Mouse (Mus musculus) intestine, postnatal 0 days (tissue): ENCODE measurements around the gene Rap1gap. TPM values are rescaled to one million over a fixed set of nuclear protein-coding genes. Genes with fewer than 3 reads are reported as not detected.
A peak's percentile ranks its signal among the peaks of the same experiment; 100 is the strongest.

Experiments
- ATAC-seq: fragments of 200-750 bp; cut with Nextera tagmentation; 2 replicates; pipeline ENCODE4 v1.8.0; 2017; ENCODE audit warnings: mild to moderate bottlenecking, moderate TSS enrichment, moderate library complexity
- H3K27ac ChIP-seq: fragments of 300-500 bp; sonication (generic); 2 replicates; pipeline ENCODE4 v1.5.1; 2014; ENCODE audit warnings: mild to moderate bottlenecking, low read depth, low read length, moderate library complexity
- H3K27me3 ChIP-seq: fragments of 300-500 bp; sonication (generic); replicated peaks from 2 replicates; pipeline ENCODE4 v1.6.1; 2014; ENCODE audit warnings: low read length, mixed read lengths; ENCODE audit not compliant: control insufficient read depth, insufficient read depth
- H3K36me3 ChIP-seq: fragments of 300-500 bp; sonication (generic); 2 replicates; pipeline ENCODE4 v1.6.1; 2014; ENCODE audit warnings: mild to moderate bottlenecking, moderate library complexity; ENCODE audit not compliant: control insufficient read depth, insufficient read depth
- H3K4me1 ChIP-seq: fragments of 300-500 bp; sonication (generic); replicated peaks from 2 replicates; pipeline ENCODE4 v1.6.1; 2014; ENCODE audit warnings: antibody characterized with exemption, low read length, mixed read lengths; ENCODE audit not compliant: control insufficient read depth, insufficient read depth
- H3K4me2 ChIP-seq: fragments of 300-500 bp; sonication (generic); replicated peaks from 2 replicates; pipeline ENCODE4 v1.6.1; 2014; ENCODE audit warnings: low read depth, mild to moderate bottlenecking, moderate library complexity
- H3K4me3 ChIP-seq: fragments of 300-500 bp; sonication (generic); 2 replicates; pipeline ENCODE4 v1.5.1; 2014; ENCODE audit warnings: low read depth, low read length
- H3K9ac ChIP-seq: fragments of 300-500 bp; sonication (generic); 2 replicates; pipeline ENCODE4 v1.6.1; 2014; ENCODE audit warnings: mild to moderate bottlenecking, low read depth, low read length
- H3K9me3 ChIP-seq: fragments of 300-500 bp; sonication (generic); 2 replicates; pipeline ENCODE4 v1.6.1; 2016; ENCODE audit warnings: mixed run types; ENCODE audit not compliant: control insufficient read depth
- CTCF ChIP-seq: sonication (generic); IDR thresholded peaks from 2 replicates; pipeline ENCODE4 v1.5.1; 2016; ENCODE audit warnings: low read depth, mild to moderate bottlenecking, control low read depth, antibody characterized with exemption, moderate library complexity
- WGBS: fragments of 180-500 bp; shearing (Covaris S2); extraction: QIAGEN DNeasy Blood & Tissue Kit; methylation state at CpG from one replicate; pipeline ENCODE4 v1.1.7; 2014; 5-methylcytosine and 5-hydroxymethylcytosine counted together
- polyA plus RNA-seq: library from polyadenylated mRNA; unstranded; fragments of >200 nt; fragmentation: Nextera tagmentation; extraction: Ambion mirVana; gene quantifications from 2 replicates; pipeline ENCODE4 v1.2.1, GENCODE M21; 2015

Gene Rap1gap
- polyA plus RNA-seq, 1 experiment from 2014 or later, result 9.1 TPM

DNA sequence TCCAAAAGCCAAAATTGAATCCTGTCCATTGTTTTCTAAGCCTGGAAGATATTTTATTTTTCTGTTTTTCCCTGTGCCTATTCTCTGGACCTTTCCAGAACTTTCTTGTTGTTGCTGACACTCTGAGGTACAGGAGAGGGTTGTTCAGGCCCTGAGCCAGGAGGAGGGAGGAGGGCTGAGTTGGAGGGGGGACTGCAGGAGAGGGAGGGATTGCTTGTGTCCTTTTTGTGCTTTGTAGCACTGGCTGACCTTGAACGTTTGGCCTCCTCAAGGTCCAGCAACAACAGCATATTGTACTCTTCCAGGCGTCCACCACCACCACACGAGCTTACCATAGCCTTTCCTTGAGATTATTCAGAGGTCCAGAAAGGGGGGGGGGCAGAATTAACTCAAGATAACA is 32.9 kb upstream of the Rap1gap start:
- WGBS, result 48% methylated on average over 3 of the region's 3 CpGs
- no peak overlapping the region for H3K4me2 ChIP-seq
- no peaks in the 10 kb centered on the region for H3K9me3 ChIP-seq
- peaks cover 80% of the 10 kb centered on the region for H3K36me3 ChIP-seq
- no peaks in the 10 kb centered on the region for H3K4me1 ChIP-seq
- no peak overlapping the region for H3K4me3 ChIP-seq
- no peak for ATAC-seq
- no peaks in the 10 kb centered on the region for H3K27me3 ChIP-seq
- TF ChIP-seq CTCF, result no peak
- no peak overlapping the region for H3K9ac ChIP-seq
- H3K27ac ChIP-seq, result no peak overlapping the region

DNA sequence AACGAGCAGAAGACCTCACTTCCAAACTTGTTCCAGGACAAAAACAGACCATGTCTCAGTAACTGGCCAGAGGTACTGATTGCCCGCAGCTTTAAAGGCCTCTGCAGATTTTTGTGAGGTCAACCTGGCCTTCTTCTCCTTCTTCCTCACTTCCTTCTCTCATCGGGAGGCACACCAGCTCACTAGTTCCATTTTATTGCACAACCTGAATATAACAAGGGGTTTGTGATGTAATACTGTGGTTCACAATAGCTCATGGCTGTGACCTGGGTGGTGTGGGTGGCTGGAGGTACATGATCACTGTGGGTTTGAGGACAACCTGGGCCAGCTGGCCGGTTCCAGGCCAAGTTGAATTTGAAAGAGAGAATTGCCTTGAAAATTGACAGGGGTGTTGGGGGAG is 31.1 kb upstream of the Rap1gap start:
- no peak overlapping the region for H3K4me2 ChIP-seq
- H3K4me3 ChIP-seq, result no peak overlapping the region
- H3K4me1 ChIP-seq, result no peaks in the 10 kb centered on the region
- no peaks in the 10 kb centered on the region for H3K27me3 ChIP-seq
- peaks cover 89% of the 10 kb centered on the region for H3K36me3 ChIP-seq
- WGBS, result 79% methylated on average over 4 of the region's 4 CpGs
- H3K9me3 ChIP-seq, result no peaks in the 10 kb centered on the region
- no peak overlapping the region for H3K27ac ChIP-seq
- no peak for ATAC-seq
- no peak for TF ChIP-seq CTCF
- H3K9ac ChIP-seq, result no peak overlapping the region

DNA sequence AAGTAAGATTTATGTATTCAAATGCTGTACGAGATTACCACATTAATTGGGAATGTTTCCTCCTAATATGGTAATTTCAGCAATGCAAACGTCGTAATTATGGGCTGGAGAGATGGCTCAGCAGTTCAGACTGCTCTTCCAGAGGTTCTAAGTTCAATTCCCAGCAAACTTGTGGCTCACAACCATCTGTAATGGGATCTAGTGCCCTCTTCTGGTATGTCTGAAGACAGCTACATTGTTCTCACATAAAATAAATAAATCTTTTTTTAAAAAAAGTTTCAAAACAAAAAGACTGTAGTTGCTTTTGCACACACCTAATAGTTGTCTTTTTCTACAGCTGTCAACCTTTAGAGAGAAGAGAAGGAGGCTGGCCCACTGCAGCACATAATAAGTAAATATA is 27.9 kb upstream of the Rap1gap start:
- 64% methylated on average over 3 of the region's 3 CpGs for WGBS
- TF ChIP-seq CTCF, result peak; percentile 37
- Histone ChIP-seq H3K4me1 (no peaks in the 10 kb centered on the region), H3K27ac (no peak overlapping the region), H3K27me3 (no peaks in the 10 kb centered on the region), H3K4me3 (no peak overlapping the region), H3K36me3 (peaks cover 86% of the 10 kb centered on the region), H3K4me2 (no peak overlapping the region), H3K9me3 (no peaks in the 10 kb centered on the region), H3K9ac (no peak overlapping the region)
- no peak for ATAC-seq

DNA sequence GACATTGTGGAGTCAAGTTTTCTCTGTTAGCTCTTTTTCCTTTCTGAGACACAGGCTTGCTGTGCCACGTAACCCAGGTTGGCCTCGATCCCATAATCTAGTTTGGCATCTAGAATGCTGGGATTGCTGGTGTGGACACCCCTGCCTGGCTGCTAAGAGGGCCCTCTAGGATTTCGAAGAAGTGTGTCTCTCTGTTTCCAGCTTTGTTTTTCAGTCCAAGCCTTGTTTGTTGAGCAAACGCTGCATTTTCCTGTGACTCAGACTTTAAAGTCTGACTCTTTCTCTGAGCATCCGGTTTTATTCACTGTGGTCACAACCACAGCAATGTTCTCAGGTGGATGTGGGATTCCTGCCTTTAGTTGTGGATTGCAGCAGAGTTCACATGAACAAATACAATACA is 23.0 kb upstream of the Rap1gap start:
- Histone ChIP-seq H3K9ac (no peak overlapping the region), H3K4me3 (no peak overlapping the region), H3K27ac (0 out of 2 replicates have a peak overlapping the region, but pooled peaks have one; percentile 16), H3K27me3 (no peaks in the 10 kb centered on the region), H3K4me1 (0 out of 2 replicates have a peak, but pooled peaks cover 2% of the 10 kb centered on the region), H3K9me3 (no peaks in the 10 kb centered on the region), H3K36me3 (peaks cover 64% of the 10 kb centered on the region), H3K4me2 (no peak overlapping the region)
- TF ChIP-seq CTCF, result no peak
- no peak for ATAC-seq
- 44% methylated on average over 5 of the region's 5 CpGs for WGBS

DNA sequence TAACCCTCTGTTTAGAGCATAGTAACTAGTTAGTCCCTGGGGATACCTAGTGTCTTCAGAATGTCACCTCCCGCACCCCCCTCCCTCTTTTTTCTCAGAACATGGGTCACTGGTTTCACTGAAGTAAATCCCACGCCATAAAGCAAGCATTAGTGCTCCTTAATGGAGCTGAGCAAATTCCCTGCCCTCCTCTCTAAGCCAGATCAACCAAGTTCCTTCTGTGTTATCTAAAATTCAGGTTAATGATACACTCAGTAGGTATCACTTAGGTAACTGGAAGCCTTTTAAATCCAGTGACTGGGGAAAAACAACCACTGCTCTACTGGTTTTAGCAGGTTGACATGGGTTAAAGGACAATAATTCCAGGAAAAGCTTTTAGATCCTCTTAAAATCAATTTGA is 22.4 kb upstream of the Rap1gap start:
- H3K27me3 ChIP-seq, result no peaks in the 10 kb centered on the region
- no peak overlapping the region for H3K4me3 ChIP-seq
- H3K4me1 ChIP-seq, result 0 out of 2 replicates have a peak, but pooled peaks cover 2% of the 10 kb centered on the region
- peaks cover 65% of the 10 kb centered on the region for H3K36me3 ChIP-seq
- 41% methylated on average over 2 of the region's 2 CpGs for WGBS
- TF ChIP-seq CTCF, result no peak
- no peak overlapping the region for H3K9ac ChIP-seq
- no peaks in the 10 kb centered on the region for H3K9me3 ChIP-seq
- no peak overlapping the region for H3K27ac ChIP-seq
- no peak for ATAC-seq
- no peak overlapping the region for H3K4me2 ChIP-seq

DNA sequence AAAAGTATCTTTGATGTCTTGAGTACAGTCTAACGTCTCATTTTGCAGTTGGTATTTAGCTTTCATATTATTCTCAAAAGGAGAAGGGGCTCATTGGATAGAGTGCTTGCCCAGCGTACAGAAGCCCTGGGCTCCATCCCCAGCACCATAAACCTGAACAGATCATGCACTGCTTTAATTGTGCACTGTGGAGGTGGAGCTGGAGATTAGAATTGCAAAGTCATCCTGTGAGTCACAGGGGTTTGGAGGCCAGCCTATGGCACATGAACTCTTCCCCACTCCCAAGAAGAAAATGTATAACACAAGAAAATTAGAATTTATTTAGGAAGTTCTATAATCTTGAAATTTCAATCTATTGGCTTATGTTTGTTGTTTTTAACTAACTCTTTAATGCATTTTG is 21.1 kb upstream of the Rap1gap start:
- Histone ChIP-seq H3K36me3 (peaks cover 61% of the 10 kb centered on the region), H3K4me1 (0 out of 2 replicates have a peak, but pooled peaks cover 2% of the 10 kb centered on the region), H3K4me3 (no peak overlapping the region), H3K4me2 (no peak overlapping the region), H3K27me3 (no peaks in the 10 kb centered on the region), H3K27ac (peak overlapping the region; percentile 5; the same call in 1 of the 2 replicates), H3K9ac (no peak overlapping the region), H3K9me3 (no peaks in the 10 kb centered on the region)
- 51% methylated on average over 2 of the region's 2 CpGs for WGBS
- TF ChIP-seq CTCF, result no peak
- peak; percentile 71 for ATAC-seq

DNA sequence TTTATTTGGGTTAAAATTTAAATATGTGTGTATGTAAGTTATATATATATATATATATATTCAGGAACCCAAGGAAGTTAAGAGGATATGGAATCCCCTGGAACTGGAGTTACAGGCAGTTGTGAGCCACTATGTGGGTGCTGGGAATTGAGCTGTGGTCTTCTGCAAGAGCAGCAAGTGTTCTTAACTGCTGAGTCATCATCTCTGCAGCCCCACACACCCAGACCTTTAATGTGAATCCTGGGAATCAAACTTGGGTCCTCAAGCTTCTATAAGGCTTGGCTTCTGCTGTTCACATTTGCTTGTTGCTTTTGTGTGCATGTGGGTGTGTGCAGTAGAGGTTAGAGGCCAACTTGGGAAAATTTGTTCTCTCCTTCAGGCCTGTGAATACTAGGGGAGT is 18.3 kb upstream of the Rap1gap start:
- H3K4me2 ChIP-seq, result no peak overlapping the region
- H3K4me3 ChIP-seq, result no peak overlapping the region
- H3K27ac ChIP-seq, result no peak overlapping the region
- no peak for ATAC-seq
- H3K9ac ChIP-seq, result no peak overlapping the region
- H3K9me3 ChIP-seq, result no peaks in the 10 kb centered on the region
- H3K27me3 ChIP-seq, result no peaks in the 10 kb centered on the region
- TF ChIP-seq CTCF, result no peak
- H3K4me1 ChIP-seq, result 0 out of 2 replicates have a peak, but pooled peaks cover 2% of the 10 kb centered on the region
- peaks cover 62% of the 10 kb centered on the region for H3K36me3 ChIP-seq
